Mouse (Mus musculus) urinary bladder, postnatal 10 days (tissue): Measurements from ENCODE around the gene Lim2.
"Not testable (repeated sequence)": the region's sequence is repeated elsewhere in the genome, so short reads cannot be mapped to it uniquely, and the experiment has no call there.

Source experiments
- DNase-seq: peaks from one replicate; pipeline ENCODE4 v3.0.0; 2022; ENCODE audit warnings: low spot score

Gene Lim2

DNA sequence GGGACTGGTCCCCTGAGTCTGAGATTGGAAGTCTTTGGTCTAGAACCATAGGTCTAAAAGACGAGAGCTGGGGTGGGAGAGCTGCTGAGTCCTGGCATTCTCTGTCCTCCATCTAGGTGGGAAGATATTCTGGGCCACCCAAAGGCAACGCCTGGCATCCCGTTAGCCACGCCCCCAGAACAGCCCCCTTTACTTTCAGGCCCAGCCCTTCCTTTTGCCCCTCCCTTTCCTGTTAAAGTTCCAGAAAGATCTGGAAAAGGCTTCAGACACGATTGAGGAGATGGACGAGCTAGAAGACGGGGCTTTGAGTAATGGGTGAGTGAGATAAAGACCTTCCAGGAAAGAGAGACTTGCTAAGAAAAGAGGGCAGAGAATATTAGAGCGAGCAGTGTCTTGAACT, at the start of gene Lim2:
Gene Lim2, plus strand, starts transcription at position 265 of the 400 bp plus-strand sequence.
- DNase-seq: no peak

DNA sequence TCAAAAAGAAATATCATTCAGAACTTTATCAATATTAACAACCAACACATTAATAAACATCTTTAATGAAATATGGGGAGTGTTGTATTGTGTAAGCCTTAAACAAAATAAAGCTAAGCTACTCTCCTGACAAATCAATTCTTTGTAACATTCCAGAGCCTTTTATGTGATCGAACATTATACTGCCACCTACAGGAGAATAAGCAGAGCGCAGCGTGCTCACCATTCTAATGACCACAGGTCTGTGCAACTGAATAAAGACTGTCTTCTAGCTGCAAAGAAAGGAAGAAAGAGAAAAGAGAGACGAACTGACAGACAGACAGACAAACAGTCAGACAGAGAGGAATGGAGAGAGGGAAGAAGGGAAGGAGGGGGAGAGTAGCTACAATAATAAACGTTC, 49.2 kb upstream of the Lim2 start:
- DNase-seq: no peak

DNA sequence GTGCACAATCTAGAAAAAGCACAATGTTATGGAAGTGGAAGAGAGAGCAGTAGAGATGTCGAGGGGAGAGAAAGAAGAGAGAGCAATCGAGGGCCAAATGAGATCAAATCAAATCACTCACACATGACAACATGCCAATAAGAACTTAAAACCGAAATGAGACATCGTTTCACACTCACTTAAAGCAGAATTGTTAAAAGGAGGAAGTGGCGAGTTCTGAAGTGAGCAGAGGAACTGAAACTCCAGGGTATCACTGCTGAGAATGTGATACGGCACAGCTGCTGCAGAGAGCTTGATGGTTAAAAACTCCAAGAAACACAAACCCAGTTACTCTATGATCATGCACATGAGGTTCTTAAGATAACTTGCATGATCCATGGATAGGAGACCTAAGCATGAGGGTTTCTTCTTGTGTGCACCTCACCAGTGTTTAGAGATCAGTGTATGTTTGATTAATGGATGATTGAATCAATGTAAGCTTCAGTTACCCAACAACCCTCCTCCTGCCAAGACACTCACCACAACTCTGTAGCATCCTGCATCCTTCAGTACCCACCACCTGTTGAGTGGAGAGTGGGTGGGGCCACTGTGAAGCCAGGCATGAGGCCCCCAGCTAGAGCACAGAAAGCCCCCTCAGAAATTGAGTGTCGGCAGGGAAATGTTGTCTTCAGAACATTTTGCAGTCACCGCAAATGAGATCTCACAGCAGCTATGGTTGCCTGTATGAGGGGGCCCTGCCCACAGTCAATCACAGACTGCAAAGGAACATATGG, 34.9 kb upstream of the Lim2 start:
- no peak for DNase-seq

DNA sequence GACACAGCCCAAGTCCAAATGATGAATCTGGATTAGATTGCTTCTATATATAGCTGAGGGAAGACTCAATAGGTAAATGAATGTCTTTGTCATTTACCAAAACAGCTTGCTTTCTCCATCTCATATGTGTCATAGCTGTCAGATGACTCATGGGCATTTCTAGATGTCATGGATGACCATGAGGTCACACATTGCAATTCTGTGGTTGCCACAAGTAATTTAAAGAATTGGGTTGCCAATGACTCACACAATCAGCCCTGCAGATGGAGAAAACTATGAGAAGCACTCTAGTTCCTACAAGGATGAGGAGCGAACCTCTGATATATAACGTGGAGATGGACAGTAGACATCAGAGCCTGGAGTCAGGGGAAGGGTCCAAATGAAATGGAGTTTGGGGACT, 28.0 kb upstream of the Lim2 start:
- no peak for DNase-seq

DNA sequence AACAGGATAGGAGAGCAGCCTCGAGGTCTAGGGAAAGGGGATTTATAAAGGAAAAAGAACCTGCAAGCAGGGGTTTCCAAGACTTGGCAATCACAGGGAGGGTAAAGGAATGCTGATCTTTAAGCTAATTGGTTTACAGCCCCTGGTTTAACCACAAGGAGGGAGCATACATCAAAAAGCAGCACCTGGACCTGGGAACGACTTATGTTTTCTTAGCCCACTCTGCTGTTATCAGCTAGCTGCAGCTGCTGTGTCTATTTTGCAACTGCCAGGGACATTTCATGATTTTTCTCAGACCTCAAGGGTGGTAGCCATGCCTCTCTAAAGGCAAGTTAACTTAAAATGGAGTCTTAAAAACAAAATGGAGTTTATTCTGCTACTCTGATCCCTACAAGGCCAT, 24.8 kb upstream of the Lim2 start:
- no peak for DNase-seq

DNA sequence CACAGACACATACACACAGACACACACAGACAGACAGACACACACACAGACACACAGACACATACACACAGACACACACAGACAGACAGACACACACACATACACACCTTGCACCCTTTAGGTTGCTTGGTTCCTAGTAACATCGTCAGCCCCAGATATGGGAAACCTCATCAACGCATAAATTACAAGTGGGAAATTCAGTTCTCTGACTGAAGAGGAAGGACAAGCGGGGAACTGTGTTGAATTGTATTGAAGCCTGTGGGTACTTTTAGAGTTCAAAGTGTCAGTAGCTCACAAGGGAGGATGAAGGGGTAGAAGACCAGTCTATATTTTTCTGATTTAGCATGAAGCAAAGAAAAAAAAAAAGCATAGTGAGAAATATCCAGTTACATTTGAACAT, 19.9 kb upstream of the Lim2 start:
- no peak for DNase-seq

DNA sequence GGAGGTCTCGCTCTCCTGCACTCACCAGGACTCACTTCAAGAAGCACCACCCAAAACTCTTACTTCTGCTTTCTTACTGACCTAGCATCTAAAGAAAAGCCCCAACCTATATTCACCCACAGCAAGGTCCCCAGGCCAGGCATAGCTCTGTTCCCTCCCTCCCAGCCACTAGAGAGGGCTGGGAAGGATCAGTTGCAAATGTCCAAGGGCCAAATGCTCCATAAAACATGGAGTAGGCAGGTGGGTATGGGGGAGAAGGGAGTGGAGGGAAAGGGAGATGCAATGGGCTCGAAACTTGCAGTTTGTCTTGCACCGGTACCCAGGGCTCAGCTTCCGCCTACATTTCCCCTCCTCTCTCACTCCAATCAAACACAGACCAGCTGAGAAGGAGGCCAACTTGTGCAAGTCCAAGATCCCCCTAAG, 19.3 kb upstream of the Lim2 start, which contains the start of gene Siglecg:
Gene Siglecg, plus strand, starts transcription at position 74 of the 423 bp plus-strand sequence.
- DNase-seq: no peak

DNA sequence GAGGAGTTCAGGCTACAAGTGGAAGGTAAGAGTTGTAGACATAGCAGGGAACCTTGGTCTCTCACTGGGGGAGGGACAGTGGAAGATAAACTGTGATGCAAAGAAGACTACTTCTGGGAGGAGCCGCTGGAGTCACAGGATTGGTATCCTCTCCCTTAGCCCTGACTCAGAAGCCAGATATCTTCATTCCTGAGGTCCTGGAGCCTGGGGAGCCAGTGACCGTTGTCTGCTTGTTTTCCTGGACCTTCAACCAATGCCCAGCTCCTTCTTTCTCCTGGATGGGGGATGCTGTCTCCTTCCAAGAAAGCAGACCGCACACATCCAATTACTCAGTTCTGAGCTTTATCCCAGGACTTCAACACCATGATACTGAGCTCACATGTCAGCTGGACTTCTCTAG, 18.4 kb upstream of the Lim2 start:
- DNase-seq: no peak

DNA sequence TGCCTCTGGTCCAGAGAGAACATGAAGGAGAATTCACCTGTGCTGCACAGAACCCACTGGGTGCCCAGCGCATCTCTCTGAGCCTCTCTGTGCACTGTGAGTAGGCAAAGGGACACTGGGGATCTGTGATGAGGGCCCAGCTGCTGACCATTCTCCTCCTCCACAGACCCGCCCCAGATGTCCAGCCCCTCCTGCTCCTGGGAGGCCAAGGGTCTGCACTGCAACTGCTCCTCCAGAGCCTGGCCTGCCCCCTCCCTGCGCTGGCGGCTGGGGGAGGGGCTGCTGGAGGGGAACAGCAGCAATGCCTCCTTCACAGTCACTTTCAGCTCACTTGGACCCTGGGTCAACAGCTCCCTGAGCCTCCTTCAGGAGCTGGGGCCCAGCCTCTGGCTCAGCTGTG, 15.7 kb upstream of the Lim2 start:
- not testable (repeated sequence) for DNase-seq

DNA sequence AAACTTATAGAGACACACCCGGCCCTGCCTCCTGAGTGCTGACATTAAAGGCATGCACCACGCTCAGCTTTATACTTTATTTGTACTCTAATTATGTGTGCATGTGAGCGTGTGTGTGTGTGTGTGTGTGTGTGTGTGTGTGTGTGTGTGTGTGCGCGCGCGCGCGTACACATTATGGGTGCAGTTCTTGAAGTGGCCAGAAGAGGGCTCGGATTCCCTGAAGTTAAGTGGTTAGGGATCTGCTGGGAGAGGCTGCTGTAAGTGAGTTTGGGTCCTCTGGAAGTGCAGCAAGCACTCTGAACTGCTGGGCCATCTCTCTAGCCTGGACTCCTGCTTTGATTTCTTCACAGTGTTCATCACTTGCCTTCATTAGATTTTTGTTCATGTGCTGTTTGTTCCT, 10.2 kb upstream of the Lim2 start:
- no peak for DNase-seq

DNA sequence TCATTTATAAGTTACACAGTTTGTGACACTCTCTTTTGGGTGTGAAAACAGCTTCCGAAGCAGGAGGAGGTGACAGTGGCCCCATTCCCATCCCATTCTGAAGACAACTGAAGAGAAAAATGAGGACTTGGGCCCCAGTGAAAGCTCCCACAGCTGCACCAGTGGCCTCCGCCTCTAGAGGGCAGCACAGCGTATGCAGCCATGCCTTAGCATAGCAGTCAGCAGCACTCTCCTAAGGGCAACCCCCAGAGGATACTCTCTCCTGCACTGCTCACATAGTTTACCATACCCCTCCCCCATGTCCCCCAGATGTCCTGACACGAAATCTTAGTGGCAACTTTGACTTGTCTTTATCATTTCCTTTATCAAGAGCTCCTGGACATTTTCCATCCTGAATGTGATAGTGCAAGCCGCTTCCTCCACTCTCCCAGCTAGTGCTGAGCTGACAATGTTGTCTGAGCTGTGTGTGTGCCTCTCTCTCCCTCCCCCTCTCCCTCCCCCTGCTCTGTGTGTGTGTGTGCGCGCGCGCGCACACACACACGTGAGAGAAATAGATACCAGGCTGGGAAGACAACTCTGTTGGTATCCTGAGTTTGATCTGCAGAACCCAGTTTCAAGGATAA, 4.4 kb upstream of the Lim2 start:
- peak; percentile 52 for DNase-seq

DNA sequence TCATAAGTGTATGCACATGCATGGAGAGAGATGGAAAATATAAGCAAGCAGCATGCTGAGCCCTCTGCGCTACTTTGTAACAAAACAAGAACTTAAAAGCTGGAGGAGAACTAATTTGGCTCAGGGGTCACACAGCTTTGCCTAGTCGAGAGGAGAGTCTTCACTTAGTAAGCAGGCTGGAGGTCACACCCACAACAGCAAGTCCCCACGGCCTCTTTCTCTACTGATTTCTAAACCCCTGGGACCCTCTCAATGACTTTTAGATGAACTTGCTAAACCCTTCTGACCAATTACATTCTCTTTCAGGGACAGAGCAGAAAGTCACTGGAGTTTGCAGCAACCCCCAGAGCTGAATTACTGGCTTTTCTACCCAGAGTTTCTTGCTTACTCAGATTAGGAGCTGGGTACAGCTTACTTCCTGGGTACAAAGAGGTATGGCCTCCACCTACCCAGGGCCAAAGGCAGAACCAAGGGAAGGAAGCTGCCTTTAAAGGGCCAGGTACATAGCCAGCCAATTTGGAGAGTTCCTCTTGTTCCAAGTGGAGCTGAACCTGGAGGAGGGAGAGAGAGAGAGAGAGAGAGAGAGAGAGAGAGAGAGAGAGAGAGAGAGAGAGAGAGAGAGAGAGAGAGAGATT, 3.4 kb upstream of the Lim2 start:
- DNase-seq: no peak

DNA sequence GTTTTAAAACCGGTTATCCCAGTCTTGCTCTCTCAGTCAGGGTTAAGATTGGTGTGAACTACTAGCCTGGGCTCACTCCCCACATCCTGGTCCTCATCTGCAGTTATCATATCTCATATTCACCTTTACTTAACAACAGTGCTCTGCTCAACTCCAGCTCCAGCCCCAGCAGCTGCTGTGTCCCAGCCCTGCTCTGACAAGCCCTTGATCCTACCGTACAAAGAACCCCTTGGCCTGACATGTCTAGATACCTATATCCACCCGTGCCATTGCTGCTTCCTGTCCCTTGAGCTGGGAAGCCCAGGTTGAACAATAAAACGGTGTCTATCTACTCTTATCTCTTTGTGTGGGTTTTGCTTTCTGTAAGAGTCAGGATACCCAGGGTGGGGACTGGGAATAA, 2.0 kb downstream of the Lim2 start:
- no peak for DNase-seq

DNA sequence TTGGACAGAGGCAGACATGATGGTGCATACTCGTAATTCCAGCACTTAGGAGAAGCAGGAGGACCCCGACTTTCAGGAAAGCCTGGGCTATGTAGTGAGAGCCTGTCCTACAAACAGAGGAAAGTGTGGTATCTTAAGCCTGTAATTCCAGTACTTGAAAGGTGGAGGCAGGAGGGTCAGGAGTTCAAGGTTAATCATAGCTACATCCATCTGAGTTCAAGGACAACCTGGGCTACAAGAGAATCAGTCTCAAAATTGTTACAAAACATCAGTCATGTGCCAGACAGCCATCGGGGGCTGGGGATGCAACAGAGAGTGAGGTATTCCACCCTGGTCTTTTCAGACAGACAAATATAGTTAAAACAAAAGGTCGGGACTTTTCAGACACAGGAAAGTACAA, 5.4 kb downstream of the Lim2 start:
- DNase-seq: no peak

DNA sequence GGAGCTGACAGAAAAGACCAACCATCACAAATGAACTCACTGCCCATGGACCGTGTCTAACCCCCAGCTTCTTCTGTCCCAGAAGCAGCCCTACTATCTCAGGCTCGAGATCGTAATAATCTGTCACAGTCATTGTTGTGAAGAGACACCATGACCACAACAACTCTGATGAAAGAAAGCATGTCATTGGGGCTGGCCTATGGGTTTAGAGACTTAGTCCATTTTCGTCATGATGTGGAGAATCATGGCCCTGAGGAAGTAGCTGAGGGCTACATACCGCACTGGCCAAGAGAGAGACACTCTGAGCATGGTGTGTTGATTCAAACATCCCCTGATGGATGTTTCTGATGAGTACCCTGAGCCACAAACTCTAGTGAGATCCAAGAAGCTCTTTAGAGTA, 7.2 kb downstream of the Lim2 start:
- no peak for DNase-seq

DNA sequence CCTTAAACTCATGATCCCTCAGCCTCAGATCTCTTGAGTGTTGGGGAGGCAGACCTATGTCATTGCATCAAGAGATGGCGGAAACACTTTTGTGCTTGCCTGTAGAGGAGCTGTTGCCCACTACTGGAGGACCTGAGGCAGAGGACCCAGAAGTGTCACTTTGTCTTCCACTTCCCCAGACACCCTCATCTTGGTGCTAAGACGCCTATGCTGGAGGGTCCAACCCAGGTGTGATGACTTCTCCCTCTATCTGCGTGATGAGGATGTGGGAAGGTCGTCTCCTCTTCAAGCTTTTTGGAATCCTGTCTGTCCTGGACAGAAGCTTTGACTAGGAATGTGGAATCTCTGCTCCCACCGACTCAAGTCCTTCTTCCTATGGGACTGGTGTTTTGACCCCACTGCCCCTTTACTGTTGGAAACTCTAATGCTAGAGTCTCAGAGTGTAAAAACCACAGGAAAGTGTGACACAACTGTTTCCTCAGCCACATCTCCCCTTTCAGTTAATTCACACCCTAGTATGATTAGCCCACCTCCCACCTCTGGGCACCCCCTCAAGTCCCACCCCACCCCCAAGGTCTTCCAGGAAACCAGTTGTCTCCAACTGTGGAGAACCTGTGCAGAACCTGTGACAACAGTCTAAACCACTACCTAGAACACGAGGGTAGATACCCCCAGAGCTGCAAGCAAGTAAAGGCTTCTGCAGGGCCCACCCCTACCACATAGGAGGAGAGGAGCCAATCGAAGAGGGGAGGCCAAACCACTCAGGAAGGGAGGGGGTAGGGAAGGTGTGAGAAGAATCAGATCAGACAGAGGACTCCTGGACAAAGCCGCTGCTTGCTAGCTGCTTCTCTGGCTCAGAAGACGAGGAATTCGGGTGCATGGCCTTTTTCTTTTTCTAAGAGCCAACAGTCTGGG, 9.1 kb downstream of the Lim2 start, which contains the start of gene Nkg7:
Gene Nkg7, plus strand, starts transcription at position 733 of the 915 bp plus-strand sequence.
- DNase-seq: no peak

DNA sequence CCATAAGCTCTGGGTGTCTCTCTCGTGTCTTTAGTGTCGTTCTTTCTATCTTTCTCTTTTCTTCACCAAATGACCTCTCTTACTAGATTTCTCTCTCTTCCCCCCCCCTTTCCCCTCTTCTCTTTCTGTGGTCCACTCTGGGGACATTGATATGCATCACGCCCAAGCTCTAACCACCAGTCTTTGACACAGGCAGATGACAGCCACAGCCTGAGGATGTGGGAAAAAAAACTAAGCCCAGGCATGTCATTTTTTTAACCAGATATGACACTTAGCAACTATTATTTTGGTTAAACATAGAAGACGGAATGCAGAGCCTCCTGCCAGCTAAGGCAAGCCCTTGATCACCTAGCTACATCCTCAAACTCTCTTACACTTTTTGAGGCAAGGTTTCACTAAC, 11.1 kb downstream of the Lim2 start:
- no peak for DNase-seq

DNA sequence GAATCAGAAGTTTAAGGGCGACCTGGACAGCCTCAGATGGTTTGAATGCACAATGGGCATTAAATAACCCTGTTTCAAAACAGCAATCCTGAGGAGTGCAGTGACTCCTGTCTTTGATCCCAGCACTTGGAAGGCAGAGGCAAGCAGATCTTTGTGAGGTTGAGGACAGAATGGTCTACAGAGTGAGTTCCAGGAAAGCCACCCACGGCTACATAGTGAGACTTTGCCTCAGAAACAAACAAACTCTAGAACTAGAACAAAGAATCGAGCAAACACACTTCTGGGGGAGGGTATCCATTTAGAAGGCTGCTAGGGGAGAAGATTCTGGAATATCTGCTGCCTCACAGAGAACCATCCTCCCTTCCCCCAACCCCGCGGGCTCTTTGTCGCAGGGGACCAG, 13.0 kb downstream of the Lim2 start, which contains the start of gene Cldnd2:
Gene Cldnd2, plus strand, starts transcription at position 301 of the 400 bp plus-strand sequence.
- DNase-seq: no peak

DNA sequence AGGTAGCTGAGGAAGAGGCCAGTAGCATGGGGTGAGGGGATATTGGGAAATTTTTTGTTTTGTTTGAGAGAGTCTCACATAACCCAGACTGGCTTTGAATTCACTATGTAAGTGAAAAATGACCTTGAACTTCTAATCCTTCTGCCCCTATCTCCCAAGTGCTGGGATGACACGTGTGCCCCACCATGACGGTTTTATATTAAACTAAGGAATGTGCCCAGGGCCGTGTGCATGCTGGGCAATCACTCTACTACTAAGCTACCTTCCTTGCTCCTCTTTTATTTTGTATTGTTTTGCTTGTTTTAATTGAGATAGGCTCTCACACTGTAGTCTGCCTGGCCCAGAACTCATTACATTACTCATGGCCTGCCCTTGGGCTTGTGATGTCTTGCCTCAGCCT, 13.6 kb downstream of the Lim2 start:
- no peak for DNase-seq

DNA sequence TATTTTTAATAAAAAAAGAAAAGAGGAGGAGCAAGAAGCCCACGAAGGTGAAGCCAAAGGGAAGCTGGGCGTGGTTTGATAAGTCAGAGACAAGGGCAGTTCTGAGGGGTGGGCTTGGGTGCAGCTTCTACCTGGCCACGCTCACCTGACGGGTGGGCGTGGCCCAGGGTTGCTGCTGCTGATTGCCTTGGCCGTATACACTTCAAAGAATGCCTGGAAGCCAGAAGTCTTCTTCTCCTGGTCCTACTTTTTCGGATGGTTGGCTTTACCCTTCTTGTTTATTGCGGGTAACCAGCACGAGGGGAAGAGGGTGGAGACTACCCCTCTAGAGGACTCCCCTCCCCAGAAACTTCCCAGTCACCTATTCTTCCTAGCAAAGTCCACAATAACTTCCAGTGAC, 15.2 kb downstream of the Lim2 start:
- no peak for DNase-seq

DNA sequence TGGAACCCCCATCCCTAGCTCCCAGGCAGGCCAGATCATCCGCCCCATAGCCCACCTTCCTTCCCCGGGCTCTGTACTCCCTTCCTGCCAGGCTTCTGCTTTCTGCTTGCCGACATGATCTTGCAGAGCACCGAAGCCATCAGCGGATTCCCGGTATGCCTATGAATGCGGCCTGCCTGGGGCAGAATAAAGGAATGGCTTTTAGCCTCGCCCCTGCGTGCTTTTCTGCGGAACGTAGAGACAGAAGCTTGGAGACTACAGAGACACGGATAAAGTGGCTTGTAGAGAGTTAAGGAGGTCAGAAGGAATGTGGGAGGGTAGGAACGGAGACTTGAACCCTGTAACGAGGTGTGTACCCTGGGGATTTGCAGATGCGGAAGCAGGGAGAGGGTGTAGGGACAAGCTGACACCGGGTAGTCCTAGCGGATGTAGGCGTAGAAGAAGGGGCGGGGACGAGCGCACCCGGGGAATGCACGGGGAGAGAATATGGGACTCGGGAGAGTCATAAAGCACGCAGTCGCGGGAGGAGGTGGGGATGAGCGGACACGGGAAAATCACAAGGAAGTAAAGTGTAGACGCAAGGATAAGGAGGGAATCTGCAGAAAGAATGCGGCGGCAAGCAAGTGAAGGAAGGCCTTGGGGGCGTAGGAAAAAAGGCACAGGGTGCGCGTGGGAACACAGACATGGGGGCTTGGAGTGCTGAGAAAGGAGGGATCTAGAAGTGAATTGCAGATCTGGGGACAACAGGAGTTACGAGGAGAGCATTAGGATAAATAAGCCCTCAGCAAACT, 15.9 kb downstream of the Lim2 start:
- peak; percentile 25 for DNase-seq
